Mouse (Mus musculus): ENCODE measurements around the gene Dock3. TPM values are rescaled to one million over a fixed set of nuclear protein-coding genes. Genes with fewer than 3 reads are reported as not detected.

Dock3 gene
- polyA plus RNA-seq, 1 experiment from 2014 or later, result 0.93 TPM

GRCm38 (mm10) chr9:106879471-106879870 lies 352.2 kb downstream of the Dock3 start:
- H3K4me1 ChIP-seq (replicated peaks; ENCODE audit: control insufficient read depth, insufficient read depth), result peaks cover 5% of the 10 kb centered on the region; the same call in 1 of the 2 replicates
- peaks cover 33% of the 10 kb centered on the region for H3K36me3 ChIP-seq (ENCODE audit: control insufficient read depth, insufficient read depth, low read length)
- no peak overlapping the region for H3K27ac ChIP-seq (replicated peaks)
- no peak for ATAC-seq (ENCODE audit: low FRiP score, low TSS enrichment)
- H3K4me3 ChIP-seq (ENCODE audit: low read depth, low read length), result no peak overlapping the region
- no peaks in the 10 kb centered on the region for H3K27me3 ChIP-seq (ENCODE audit: control insufficient read depth, insufficient read depth, low read length)
- H3K9me3 ChIP-seq (ENCODE audit: control insufficient read depth, low read length), result no peaks in the 10 kb centered on the region
- DNase-seq (ENCODE audit: low spot score), result no peak
- no peak overlapping the region for H3K9ac ChIP-seq (ENCODE audit: low read length)
- no peak overlapping the region for H3K4me2 ChIP-seq (replicated peaks; ENCODE audit: low read depth)
- 74% methylated on average over 4 of the region's 4 CpGs for WGBS
- TF ChIP-seq CTCF (IDR thresholded peaks at IDR 0.05; ENCODE audit: low read depth), result no peak
- no peak for TF ChIP-seq EP300 (optimal IDR thresholded peaks at IDR 0.05)

- Histone ChIP-seq H3K4me2 (replicated peaks; ENCODE audit: low read depth) (no peak overlapping the region), H3K27me3 (ENCODE audit: control insufficient read depth, insufficient read depth, low read length) (no peaks in the 10 kb centered on the region), H3K27ac (replicated peaks) (no peak overlapping the region), H3K9ac (ENCODE audit: low read length) (no peak overlapping the region), H3K4me1 (replicated peaks; ENCODE audit: control insufficient read depth, insufficient read depth) (no peaks in the 10 kb centered on the region), H3K9me3 (ENCODE audit: control insufficient read depth, low read length) (no peaks in the 10 kb centered on the region), H3K4me3 (ENCODE audit: low read depth, low read length) (no peak overlapping the region), H3K36me3 (ENCODE audit: control insufficient read depth, insufficient read depth, low read length) (peaks cover 26% of the 10 kb centered on the region)
- TF ChIP-seq EP300 (optimal IDR thresholded peaks at IDR 0.05) (no peak), CTCF (IDR thresholded peaks at IDR 0.05; ENCODE audit: low read depth) (no peak)
- 87% methylated on average over 3 of the region's 3 CpGs for WGBS
- DNase-seq (ENCODE audit: low spot score) (no peak), ATAC-seq (ENCODE audit: low FRiP score, low TSS enrichment) (no peak)
Measured at GRCm38 (mm10) chr9:106876666-106877065, 355.0 kb downstream of the Dock3 start.

GRCm38 (mm10) chr9:106874216-106874615 lies 357.5 kb downstream of the Dock3 start:
- Histone ChIP-seq H3K27ac (replicated peaks) (no peak overlapping the region), H3K36me3 (ENCODE audit: control insufficient read depth, insufficient read depth, low read length) (peaks cover 22% of the 10 kb centered on the region), H3K4me3 (ENCODE audit: low read depth, low read length) (no peak overlapping the region), H3K9me3 (ENCODE audit: control insufficient read depth, low read length) (no peaks in the 10 kb centered on the region), H3K27me3 (ENCODE audit: control insufficient read depth, insufficient read depth, low read length) (no peaks in the 10 kb centered on the region), H3K9ac (ENCODE audit: low read length) (no peak overlapping the region), H3K4me2 (replicated peaks; ENCODE audit: low read depth) (no peak overlapping the region), H3K4me1 (replicated peaks; ENCODE audit: control insufficient read depth, insufficient read depth) (no peaks in the 10 kb centered on the region)
- TF ChIP-seq CTCF (IDR thresholded peaks at IDR 0.05; ENCODE audit: low read depth) (no peak), EP300 (optimal IDR thresholded peaks at IDR 0.05) (no peak)
- DNase-seq (ENCODE audit: low spot score), result no peak
- ATAC-seq (ENCODE audit: low FRiP score, low TSS enrichment), result no peak
- 76% methylated on average over 5 of the region's 5 CpGs for WGBS

GRCm38 (mm10) chr9:106858036-106858435 lies 373.7 kb downstream of the Dock3 start:
- Histone ChIP-seq H3K4me1 (replicated peaks; ENCODE audit: control insufficient read depth, insufficient read depth) (no peaks in the 10 kb centered on the region), H3K9me3 (ENCODE audit: control insufficient read depth, low read length) (no peaks in the 10 kb centered on the region), H3K9ac (ENCODE audit: low read length) (no peak overlapping the region), H3K4me2 (replicated peaks; ENCODE audit: low read depth) (no peak overlapping the region), H3K4me3 (ENCODE audit: low read depth, low read length) (no peak overlapping the region), H3K27ac (replicated peaks) (no peak overlapping the region), H3K36me3 (ENCODE audit: control insufficient read depth, insufficient read depth, low read length) (peaks cover 17% of the 10 kb centered on the region), H3K27me3 (ENCODE audit: control insufficient read depth, insufficient read depth, low read length) (no peaks in the 10 kb centered on the region)
- DNase-seq (ENCODE audit: low spot score), result no peak
- TF ChIP-seq EP300 (optimal IDR thresholded peaks at IDR 0.05) (no peak), CTCF (IDR thresholded peaks at IDR 0.05; ENCODE audit: low read depth) (no peak)
- 93% methylated on average over 11 of the region's 11 CpGs for WGBS
- ATAC-seq (ENCODE audit: low FRiP score, low TSS enrichment), result no peak

- DNase-seq (ENCODE audit: low spot score) (no peak), ATAC-seq (ENCODE audit: low FRiP score, low TSS enrichment) (no peak)
- Histone ChIP-seq H3K4me3 (ENCODE audit: low read depth, low read length) (no peak overlapping the region), H3K4me2 (replicated peaks; ENCODE audit: low read depth) (no peak overlapping the region), H3K27me3 (ENCODE audit: control insufficient read depth, insufficient read depth, low read length) (no peaks in the 10 kb centered on the region), H3K9me3 (ENCODE audit: control insufficient read depth, low read length) (no peaks in the 10 kb centered on the region), H3K9ac (ENCODE audit: low read length) (no peak overlapping the region), H3K27ac (replicated peaks) (no peak overlapping the region), H3K4me1 (replicated peaks; ENCODE audit: control insufficient read depth, insufficient read depth) (no peaks in the 10 kb centered on the region), H3K36me3 (ENCODE audit: control insufficient read depth, insufficient read depth, low read length) (peaks cover 14% of the 10 kb centered on the region)
- TF ChIP-seq CTCF (IDR thresholded peaks at IDR 0.05; ENCODE audit: low read depth) (peak; percentile 33; the same call in 1 of the 2 replicates), EP300 (optimal IDR thresholded peaks at IDR 0.05) (no peak)
- 82% methylated on average over 3 of the region's 3 CpGs for WGBS
Measured at GRCm38 (mm10) chr9:106856664-106857063, 375.0 kb downstream of the Dock3 start.

Small RNAs within 50 kb of the gene (microRNA-seq; reads per million reads assigned to microRNA genes)
- gene Gm22238, result not detected

Other genes with a start within 250 kb of the Dock3 start
- 32.0 and 37.4 TPM in 2 replicates for gene Mapkapk3, start 58.0 kb upstream of the Dock3 start, polyA plus RNA-seq (2015; fragmentation: Nextera tagmentation; extraction: Ambion mirVana)
- gene Cish, start 64.1 kb upstream of the Dock3 start, polyA plus RNA-seq (2015; fragmentation: Nextera tagmentation; extraction: Ambion mirVana), result 30.8 and 32.2 TPM in 2 replicates
- 5.3 and 6.7 TPM in 2 replicates for gene Hemk1, start 106.4 kb upstream of the Dock3 start, polyA plus RNA-seq (2015; fragmentation: Nextera tagmentation; extraction: Ambion mirVana)
- gene 6430571L13Rik, start 108.7 kb upstream of the Dock3 start, polyA plus RNA-seq (2015; fragmentation: Nextera tagmentation; extraction: Ambion mirVana), result 0.63 and 0.73 TPM in 2 replicates
- 0.15 and 0.16 TPM in 2 replicates for gene Cacna2d2, start 167.7 kb upstream of the Dock3 start, polyA plus RNA-seq (2015; fragmentation: Nextera tagmentation; extraction: Ambion mirVana)